Mouse (Mus musculus): ENCODE measurements around the gene Prrg1.
"Not testable (repeated sequence)": the region's sequence is repeated elsewhere in the genome, so short reads cannot be mapped to it uniquely, and the experiment has no call there.

Prrg1 gene

DNA sequence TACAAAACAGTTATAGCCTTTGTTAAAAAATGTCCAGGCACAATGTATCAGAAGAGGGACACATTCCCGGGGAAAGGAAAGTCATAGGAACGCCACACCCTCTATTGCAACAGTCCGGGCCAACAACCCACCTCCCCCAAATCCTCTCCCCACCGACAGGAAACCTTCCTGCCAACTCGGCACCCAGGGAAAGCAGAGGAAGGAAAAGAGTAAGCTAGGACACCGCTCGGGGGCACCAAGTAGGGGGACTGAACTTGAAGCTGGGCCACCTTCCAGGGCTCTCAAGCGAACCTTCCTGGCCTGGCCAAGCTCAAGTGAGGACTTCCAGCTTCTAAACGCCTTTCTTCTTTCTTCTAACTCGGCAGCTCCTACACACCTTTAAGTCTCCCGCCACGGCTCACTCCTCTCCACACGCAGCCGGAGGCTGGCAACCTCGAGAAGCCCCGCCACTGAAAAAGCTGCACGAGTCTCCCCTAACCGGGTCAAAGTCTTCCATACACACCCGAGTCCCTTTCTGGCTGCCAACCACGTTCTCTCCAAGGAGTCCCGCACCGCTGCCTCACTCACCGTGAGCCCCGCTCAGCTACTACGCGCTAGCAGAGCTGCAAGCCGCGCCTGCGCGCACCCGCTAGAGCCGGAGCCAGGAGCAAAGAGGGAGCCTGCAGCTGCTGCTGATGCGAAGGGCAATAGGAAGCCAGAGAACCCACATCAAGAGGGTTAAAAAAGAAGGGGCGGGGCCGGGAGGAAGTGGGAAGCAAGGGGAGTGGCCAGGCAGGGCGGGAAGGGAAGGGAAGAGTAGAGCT is at the start of gene Prrg1:
Prrg1 (minus strand) TSS at position 695 of the 803 bp plus-strand sequence.
- DNase-seq (ENCODE audit: low spot score): peak; percentile 55

GRCm38 (mm10) chrX:78605814-78606213 is 22.1 kb upstream of the Prrg1 start:
- DNase-seq (ENCODE audit: low spot score): no peak

GRCm38 (mm10) chrX:78593138-78593537 is 9.4 kb upstream of the Prrg1 start:
- no peak for DNase-seq (ENCODE audit: low spot score)

DNA sequence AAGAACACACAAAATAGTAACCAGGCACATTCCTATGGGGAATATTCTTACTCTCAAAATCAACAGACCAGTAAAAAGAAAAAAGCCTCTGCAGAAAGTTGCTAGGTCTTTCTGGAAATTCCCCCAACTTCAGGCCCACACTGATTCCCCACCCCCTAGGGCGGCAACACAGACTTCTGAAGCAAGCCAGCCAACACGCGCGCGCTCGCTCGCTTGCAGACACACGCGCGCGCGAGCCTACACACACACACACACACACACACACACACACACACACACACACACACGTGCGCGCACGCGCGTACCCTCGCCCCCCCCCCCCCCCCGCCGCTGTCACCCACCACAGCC is 868 bp downstream of the Prrg1 start:
- DNase-seq (ENCODE audit: low spot score): peak; percentile 25

DNA sequence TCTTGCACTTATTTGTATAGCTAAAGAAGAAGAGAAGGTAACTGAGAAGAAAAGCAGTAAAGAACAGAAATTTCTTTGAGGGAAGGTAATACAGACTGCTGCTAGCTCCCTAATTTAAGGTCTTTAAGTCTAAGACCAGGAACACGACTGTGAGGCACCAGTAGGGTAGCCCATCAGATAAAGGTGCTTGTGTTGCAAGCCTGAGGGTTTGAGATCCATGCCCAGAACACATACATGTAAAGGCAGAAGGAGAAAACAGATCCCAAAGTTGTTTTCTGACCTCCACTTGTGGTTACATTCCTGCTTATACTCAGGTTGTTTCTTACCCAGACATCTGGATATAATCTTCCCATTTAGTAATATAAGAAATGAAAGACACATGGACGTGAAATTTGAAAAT is 20.2 kb downstream of the Prrg1 start:
- no peak for DNase-seq (ENCODE audit: low spot score)

DNA sequence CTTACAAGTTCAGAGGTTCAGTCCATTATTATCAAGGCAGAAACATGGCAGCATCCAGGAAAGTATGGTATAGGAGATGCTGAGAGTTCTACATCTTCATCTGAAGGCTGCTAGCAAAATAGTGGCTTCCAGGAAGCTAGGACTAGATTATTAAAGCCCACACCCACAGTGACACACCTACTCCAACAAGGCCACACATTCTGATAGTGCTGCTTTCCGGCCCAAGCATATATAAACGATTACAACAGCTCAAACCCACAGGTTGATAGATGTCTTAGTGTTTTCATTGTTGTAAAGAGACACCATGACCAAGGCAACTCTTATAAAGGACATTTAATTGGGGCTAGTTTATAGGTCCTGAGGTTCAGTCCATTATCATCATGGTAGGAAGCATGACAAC is 30.3 kb downstream of the Prrg1 start:
- DNase-seq (ENCODE audit: low spot score): no peak

- no peak for DNase-seq (ENCODE audit: low spot score)
These were observed 31.0 kb downstream of the Prrg1 start for GRCm38 (mm10) chrX:78552704-78553103.

GRCm38 (mm10) chrX:78547696-78548095 is 36.0 kb downstream of the Prrg1 start:
- DNase-seq (ENCODE audit: low spot score): no peak

- DNase-seq (ENCODE audit: low spot score): no peak
These were observed 44.0 kb downstream of the Prrg1 start for GRCm38 (mm10) chrX:78539734-78540133.

- no peak for DNase-seq (ENCODE audit: low spot score)
These were observed 44.9 kb downstream of the Prrg1 start for GRCm38 (mm10) chrX:78538632-78539316.

GRCm38 (mm10) chrX:78518301-78518700 is 65.4 kb downstream of the Prrg1 start:
- DNase-seq (ENCODE audit: low spot score): no peak

GRCm38 (mm10) chrX:78482987-78483386 is 100.7 kb downstream of the Prrg1 start:
- no peak for DNase-seq (ENCODE audit: low spot score)

GRCm38 (mm10) chrX:78479710-78480109 is 104.0 kb downstream of the Prrg1 start:
- no peak for DNase-seq (ENCODE audit: low spot score)

DNA sequence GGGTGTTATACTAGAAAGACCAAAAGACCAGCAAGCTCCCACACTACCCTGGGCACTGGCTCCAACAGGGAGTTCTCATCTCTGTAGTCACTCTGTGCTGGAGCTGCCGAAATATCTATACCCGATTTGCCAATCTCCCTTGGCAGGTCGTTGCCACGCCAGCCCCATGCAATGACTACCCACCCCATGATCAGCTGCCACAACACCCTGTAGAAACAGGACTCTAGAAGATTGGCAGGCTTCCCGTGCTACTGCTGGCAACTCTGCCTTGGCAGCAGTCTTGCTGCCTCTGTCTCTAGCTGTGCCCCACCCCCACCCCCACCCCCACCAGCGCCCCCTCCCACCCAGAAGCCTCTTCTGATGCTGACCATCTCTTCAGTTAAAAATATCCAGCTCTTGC is 149.3 kb downstream of the Prrg1 start:
- peak; percentile 3 for DNase-seq (ENCODE audit: low spot score)

- DNase-seq (ENCODE audit: low spot score): not testable (repeated sequence)
These were observed 180.3 kb downstream of the Prrg1 start for GRCm38 (mm10) chrX:78403346-78403745.
